Mouse (Mus musculus): Measurements from ENCODE around the gene Bpifb4. TPM values are rescaled to one million over a fixed set of nuclear protein-coding genes. Genes with fewer than 3 reads are reported as not detected.

Bpifb4 gene
- total RNA-seq, 2 experiments from 2014 or later: not detected

DNA sequence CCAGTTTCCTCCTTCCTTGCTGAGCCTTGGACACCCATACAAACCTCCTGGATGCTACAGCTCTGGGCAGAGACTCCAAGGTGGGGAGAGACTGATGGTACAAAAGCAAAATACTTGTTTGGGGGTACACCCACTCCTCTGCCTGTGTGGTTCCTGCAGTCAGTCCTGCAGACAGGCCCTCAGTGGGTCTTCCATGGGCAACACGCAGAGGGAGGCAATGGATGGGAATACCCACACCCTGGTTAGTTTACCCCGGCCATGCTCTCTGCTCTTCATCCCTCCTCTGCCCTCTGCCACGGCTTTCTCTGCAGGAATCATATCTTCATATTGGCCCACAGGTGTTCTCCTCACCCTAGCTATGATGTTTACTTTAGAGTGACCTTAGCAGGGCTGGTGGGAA is 62.5 kb downstream of the Bpifb4 start:
- DNase-seq: no peak
- intact Hi-C loops (cut with DNase I; ENCODE audit: low total_unique reads): no loop called here

DNA sequence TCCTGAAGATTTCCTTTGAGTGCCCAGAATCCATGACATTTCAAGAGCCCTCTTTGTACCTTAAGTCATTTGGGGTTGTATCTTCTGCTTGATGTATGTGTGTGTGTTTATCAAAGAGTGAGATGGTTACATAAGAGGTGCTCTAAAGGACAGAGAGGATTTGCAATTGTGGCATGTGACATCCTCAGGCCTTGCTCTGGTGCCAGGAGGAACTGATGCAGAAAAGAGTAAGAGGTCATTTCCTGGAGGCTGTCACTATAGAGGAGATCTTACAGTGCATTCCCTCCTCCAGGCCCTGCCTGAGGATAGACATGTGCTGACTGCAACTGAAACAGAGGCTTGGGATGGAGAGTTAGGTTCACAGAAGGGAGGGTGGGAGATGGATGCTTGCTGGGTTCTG is 63.0 kb downstream of the Bpifb4 start:
- no peak for DNase-seq
- intact Hi-C loops (cut with DNase I; ENCODE audit: low total_unique reads): no loop called here

DNA sequence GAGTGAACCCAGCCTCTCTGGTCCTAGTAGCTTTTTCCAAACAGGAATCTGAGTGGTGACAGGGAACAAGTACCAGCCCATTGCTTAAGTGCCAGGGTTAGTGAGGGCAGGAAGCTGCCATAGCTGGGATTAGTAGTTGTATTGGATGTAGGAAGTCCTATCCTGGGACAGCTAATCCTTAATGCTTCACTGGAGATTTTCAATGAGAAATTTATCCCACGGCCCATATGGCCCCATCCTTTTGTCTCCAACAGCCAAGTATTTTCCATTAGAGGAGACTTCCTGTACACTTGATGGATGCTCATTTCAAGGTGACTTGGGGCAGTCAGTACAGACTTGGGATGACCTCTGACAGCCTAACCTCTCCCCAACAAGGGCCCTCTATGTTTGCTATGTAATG is 66.4 kb downstream of the Bpifb4 start:
- intact Hi-C loops (cut with DNase I; ENCODE audit: low total_unique reads): no loop called here
- no peak for DNase-seq

DNA sequence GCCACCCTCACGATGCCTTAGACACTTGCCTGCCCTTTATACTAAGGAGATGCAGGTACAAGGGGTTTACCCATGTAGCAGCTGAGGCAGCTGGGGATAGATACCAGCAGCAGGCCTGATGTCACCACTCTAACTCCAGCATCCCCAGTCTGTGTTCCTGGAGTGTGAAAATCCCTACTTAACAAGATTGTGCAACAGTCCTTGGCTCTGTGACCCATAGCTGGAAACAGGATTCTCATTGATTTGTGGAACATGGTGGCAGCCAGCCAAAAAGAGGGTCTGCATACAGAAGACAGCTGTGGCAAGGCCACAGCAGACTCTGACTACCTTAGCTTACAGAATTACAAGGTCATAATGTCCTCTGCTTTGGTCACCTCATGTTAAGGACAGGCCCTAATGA is 67.1 kb downstream of the Bpifb4 start:
- intact Hi-C loops (cut with DNase I; ENCODE audit: low total_unique reads): no loop called here
- no peak for DNase-seq

DNA sequence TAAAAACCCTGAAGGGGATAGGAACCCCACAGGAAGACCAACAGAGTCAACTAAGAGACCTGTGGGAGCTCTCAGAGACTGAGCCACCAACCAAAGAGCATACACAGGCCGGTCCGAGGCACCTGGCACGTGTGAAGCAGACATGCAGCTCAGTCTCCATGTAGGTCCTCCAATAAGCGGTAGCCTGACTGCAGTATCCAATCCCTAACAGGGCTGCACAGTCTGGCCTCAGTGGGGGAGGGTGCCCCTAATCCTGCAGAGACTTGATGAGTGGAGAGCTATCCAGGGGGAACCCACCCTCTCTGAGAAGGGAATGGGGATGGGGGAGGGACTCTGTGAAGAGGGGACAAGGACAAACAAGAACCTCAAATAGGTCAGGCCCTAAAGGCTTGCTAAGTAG is 67.7 kb downstream of the Bpifb4 start:
- intact Hi-C loops (cut with DNase I; ENCODE audit: low total_unique reads): no loop called here
- DNase-seq: no peak

DNA sequence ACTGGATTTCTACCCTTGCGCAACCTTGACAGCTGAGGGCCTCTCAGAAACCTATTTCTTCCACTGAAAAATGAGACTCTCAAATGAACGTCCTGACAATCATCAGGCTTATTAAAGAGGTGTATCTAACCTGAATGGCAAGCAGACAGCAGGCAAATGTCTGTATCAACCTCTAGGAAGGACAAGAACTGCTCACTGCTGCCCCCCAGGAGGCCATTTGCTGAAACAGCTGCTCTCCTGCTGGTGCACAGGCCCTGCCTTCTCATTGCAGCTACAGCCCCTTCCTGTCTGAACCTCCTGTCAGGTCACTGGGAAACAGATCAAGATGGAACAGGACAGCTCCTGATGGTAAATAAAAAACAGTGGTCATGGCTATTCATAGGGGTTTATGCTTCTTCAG is 68.3 kb downstream of the Bpifb4 start:
- intact Hi-C loops (cut with DNase I; ENCODE audit: low total_unique reads): no loop called here
- DNase-seq: no peak

DNA sequence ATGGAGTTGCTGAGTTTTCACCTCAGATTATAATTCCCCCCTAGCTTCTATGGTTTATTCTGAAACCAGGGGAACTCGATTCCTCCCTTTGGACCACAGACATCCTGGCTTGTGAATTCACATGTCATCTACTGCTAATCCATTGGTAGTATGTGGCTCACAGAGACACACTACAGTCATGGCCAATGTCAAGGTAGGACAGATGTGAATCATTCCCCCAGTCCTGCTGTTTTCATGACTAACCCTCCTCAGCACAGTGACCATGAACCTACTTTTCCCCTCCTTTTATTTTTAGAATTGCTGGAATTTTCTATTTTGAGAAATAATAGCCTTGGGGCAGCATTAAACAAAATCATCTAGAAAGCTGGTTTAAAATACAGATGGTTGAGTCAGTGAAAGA is 69.4 kb downstream of the Bpifb4 start:
- DNase-seq: no peak
- intact Hi-C loops (cut with DNase I; ENCODE audit: low total_unique reads): no loop called here

DNA sequence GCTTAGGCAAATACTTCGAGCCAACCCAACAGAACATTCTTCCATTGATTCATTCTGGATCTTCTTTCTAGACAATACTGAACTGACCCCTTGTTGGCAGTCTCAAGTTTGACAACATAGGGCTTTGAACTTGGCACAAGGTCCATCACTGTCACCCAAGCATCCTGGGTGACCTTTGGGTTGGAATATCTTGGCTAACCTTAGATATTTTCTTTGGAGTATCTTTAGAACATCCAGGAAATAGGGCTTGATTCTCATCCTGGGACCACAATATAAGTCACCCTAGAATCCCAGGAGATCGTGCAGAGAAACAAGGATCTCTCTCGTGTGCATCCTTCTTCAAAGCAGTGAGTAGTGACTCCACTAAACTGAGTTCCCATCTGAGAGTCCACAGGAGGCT is 70.0 kb downstream of the Bpifb4 start, which contains the start of gene Bpifa2:
Gene Bpifa2, plus strand, starts transcription at position 301 of the 400 bp plus-strand sequence.
- no peak for DNase-seq
- intact Hi-C loops (cut with DNase I; ENCODE audit: low total_unique reads): no loop called here

Other genes starting within 250 kb of the Bpifb4 start
- gene Dnmt3c, start 241.6 kb upstream of the Bpifb4 start, total RNA-seq (2021): not detected
- 10 to 100 TPM; 53.2 to 63.9 TPM for gene Mapre1, start 196.9 kb upstream of the Bpifb4 start, total RNA-seq (2021)
- gene Efcab8, start 158.3 kb upstream of the Bpifb4 start, total RNA-seq (2021): under 1 TPM; 0.06 to 0.20 TPM
- not detected for gene Sun5, start 67.1 kb upstream of the Bpifb4 start, total RNA-seq (2021)
- gene Bpifb2, start 63.2 kb upstream of the Bpifb4 start, total RNA-seq (2021): not detected
- gene Bpifb6, start 37.8 kb upstream of the Bpifb4 start, total RNA-seq (2021): not detected
- gene Bpifb3, start 20.0 kb upstream of the Bpifb4 start, total RNA-seq (2021): not detected
- not detected for gene Bpifa6, start 36.7 kb downstream of the Bpifb4 start, total RNA-seq (2021)
- not detected for gene Bpifa2, start 70.1 kb downstream of the Bpifb4 start, total RNA-seq (2021)
- gene Bpifa3, start 192.1 kb downstream of the Bpifb4 start, total RNA-seq (2021): not detected
- gene Bpifa1, start 204.7 kb downstream of the Bpifb4 start, total RNA-seq (2021): not detected
- not detected for gene Bpifa5, start 224.4 kb downstream of the Bpifb4 start, total RNA-seq (2021)

Measured in gastrocnemius, postnatal 14 days (tissue).